Mouse (Mus musculus) liver, embryonic 13.5 days (tissue): ENCODE results near the gene Lrig3. TPM values are rescaled to one million over a fixed set of nuclear protein-coding genes. Genes with fewer than 3 reads are reported as not detected.

Experiments
- ATAC-seq: fragments of 200-750 bp; cut with Nextera tagmentation; 2 replicates; pipeline ENCODE4 v1.8.0; 2017; ENCODE audit warnings: low read depth, mild to moderate bottlenecking, moderate number of reproducible peaks, moderate library complexity
- DNase-seq: peaks from one replicate; pipeline ENCODE4 v3.0.0; 2022
- H3K27ac ChIP-seq: fragments of 300-500 bp; sonication (generic); 2 replicates; pipeline ENCODE4 v1.5.1; 2015; ENCODE audit warnings: moderate library complexity, mild to moderate bottlenecking, inconsistent platforms
- H3K27me3 ChIP-seq: fragments of 300-500 bp; sonication (generic); 2 replicates; pipeline ENCODE4 v1.6.1; 2015; ENCODE audit warnings: mild to moderate bottlenecking, inconsistent platforms
- H3K36me3 ChIP-seq: fragments of 300-500 bp; sonication (generic); 2 replicates; pipeline ENCODE4 v1.6.1; 2015; ENCODE audit warnings: mild to moderate bottlenecking, inconsistent platforms
- H3K4me1 ChIP-seq: fragments of 300-500 bp; sonication (generic); replicated peaks from 2 replicates; pipeline ENCODE4 v1.6.1; 2015; ENCODE audit warnings: inconsistent platforms
- H3K4me2 ChIP-seq: fragments of 300-500 bp; sonication (generic); 2 replicates; pipeline ENCODE4 v1.6.1; 2015; ENCODE audit warnings: inconsistent platforms, mild to moderate bottlenecking, moderate library complexity
- H3K4me3 ChIP-seq: fragments of 300-500 bp; sonication (generic); replicated peaks from 2 replicates; pipeline ENCODE4 v1.5.1; 2015; ENCODE audit warnings: mild to moderate bottlenecking, inconsistent platforms
- H3K9ac ChIP-seq: fragments of 300-500 bp; sonication (generic); 2 replicates; pipeline ENCODE4 v1.6.1; 2015; ENCODE audit warnings: mild to moderate bottlenecking, inconsistent platforms
- H3K9me3 ChIP-seq: fragments of 300-500 bp; sonication (generic); replicated peaks from 2 replicates; pipeline ENCODE4 v1.6.1; 2016; ENCODE audit warnings: inconsistent platforms
- WGBS: fragments of 180-500 bp; shearing (Covaris S2); methylation state at CpG from one replicate; pipeline ENCODE4 v1.1.7; 2015; ENCODE audit not compliant: insufficient replicate concordance; 5-methylcytosine and 5-hydroxymethylcytosine counted together
- polyA plus RNA-seq: library from polyadenylated mRNA; unstranded; fragments of >200 nt; fragmentation: Nextera tagmentation; extraction: Ambion mirVana; gene quantifications from 2 replicates; pipeline ENCODE4 v1.2.1, GENCODE M21; 2015

The Lrig3 gene
- polyA plus RNA-seq, 1 experiment from 2014 or later, result 0.80 TPM

DNA sequence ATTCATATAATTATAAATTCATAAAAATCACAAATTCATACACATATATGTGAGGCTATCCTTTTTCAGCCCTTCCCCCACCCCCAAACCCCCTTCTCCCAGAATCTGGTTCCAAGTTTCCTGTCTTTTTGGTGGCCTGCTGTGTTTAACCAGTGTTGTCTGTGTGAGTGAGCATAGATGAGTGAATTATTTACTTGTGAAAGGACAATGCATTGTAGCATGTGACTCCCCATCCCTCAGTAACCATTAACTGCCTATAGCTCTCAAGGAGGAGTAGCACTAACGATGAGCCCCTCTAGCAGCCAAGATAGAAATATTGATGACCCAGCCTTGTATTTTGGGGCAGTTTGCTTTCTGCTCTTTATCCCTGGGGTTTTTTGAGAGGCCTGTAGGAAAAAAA, 37.9 kb downstream of the Lrig3 start:
- DNase-seq (no peak), ATAC-seq (no peak)
- peaks cover 13% of the 10 kb centered on the region; the same call in 1 of the 2 replicates for H3K36me3 ChIP-seq
- H3K4me3 ChIP-seq, result no peak overlapping the region
- no peaks in the 10 kb centered on the region for H3K9me3 ChIP-seq
- H3K9ac ChIP-seq, result no peak overlapping the region
- H3K4me2 ChIP-seq, result no peak overlapping the region
- H3K27ac ChIP-seq, result no peak overlapping the region
- no peaks in the 10 kb centered on the region for H3K4me1 ChIP-seq
- WGBS, result 59% methylated on average over 1 of the region's 1 CpGs
- H3K27me3 ChIP-seq, result no peaks in the 10 kb centered on the region

GRCm38 (mm10) chr10:126013667-126014066, 47.7 kb downstream of the Lrig3 start:
- Histone ChIP-seq H3K27ac (no peak overlapping the region), H3K27me3 (no peaks in the 10 kb centered on the region), H3K4me3 (no peak overlapping the region), H3K36me3 (peaks cover 13% of the 10 kb centered on the region; the same call in 1 of the 2 replicates), H3K4me1 (no peaks in the 10 kb centered on the region), H3K9me3 (no peaks in the 10 kb centered on the region), H3K4me2 (no peak overlapping the region), H3K9ac (no peak overlapping the region)
- no peak for ATAC-seq
- no peak for DNase-seq
- WGBS, result 51% methylated on average over 11 of the region's 11 CpGs

- H3K4me2 ChIP-seq, result no peak overlapping the region
- no peak overlapping the region for H3K4me3 ChIP-seq
- DNase-seq (no peak), ATAC-seq (no peak)
- no peaks in the 10 kb centered on the region for H3K4me1 ChIP-seq
- H3K27ac ChIP-seq, result no peak overlapping the region
- H3K9me3 ChIP-seq, result no peaks in the 10 kb centered on the region
- no peaks in the 10 kb centered on the region for H3K27me3 ChIP-seq
- H3K36me3 ChIP-seq, result peaks cover 11% of the 10 kb centered on the region; the same call in 1 of the 2 replicates
- 68% methylated on average over 8 of the region's 8 CpGs for WGBS
- H3K9ac ChIP-seq, result no peak overlapping the region
Observed at GRCm38 (mm10) chr10:126014673-126015072, 48.7 kb downstream of the Lrig3 start.

GRCm38 (mm10) chr10:126015644-126016043, 49.7 kb downstream of the Lrig3 start:
- H3K36me3 ChIP-seq, result 0 out of 2 replicates have a peak, but pooled peaks cover 4% of the 10 kb centered on the region
- H3K27ac ChIP-seq, result no peak overlapping the region
- no peaks in the 10 kb centered on the region for H3K4me1 ChIP-seq
- no peak overlapping the region for H3K4me3 ChIP-seq
- WGBS, result 75% methylated on average over 6 of the region's 6 CpGs
- no peak overlapping the region for H3K9ac ChIP-seq
- H3K9me3 ChIP-seq, result no peaks in the 10 kb centered on the region
- ATAC-seq, result no peak
- H3K27me3 ChIP-seq, result no peaks in the 10 kb centered on the region
- DNase-seq, result no peak
- no peak overlapping the region for H3K4me2 ChIP-seq

- H3K4me1 ChIP-seq, result no peaks in the 10 kb centered on the region
- H3K4me2 ChIP-seq, result peak overlapping the region; percentile 17
- no peaks in the 10 kb centered on the region for H3K9me3 ChIP-seq
- no peak overlapping the region for H3K4me3 ChIP-seq
- ATAC-seq, result peak; percentile 34; the same call in 1 of the 2 replicates
- no peaks in the 10 kb centered on the region for H3K36me3 ChIP-seq
- H3K27ac ChIP-seq, result no peak overlapping the region
- DNase-seq, result no peak
- no peak overlapping the region for H3K9ac ChIP-seq
- 62% methylated on average over 15 of the region's 15 CpGs for WGBS
- no peaks in the 10 kb centered on the region for H3K27me3 ChIP-seq
Observed at GRCm38 (mm10) chr10:126019350-126019991, 53.5 kb downstream of the Lrig3 start.

DNA sequence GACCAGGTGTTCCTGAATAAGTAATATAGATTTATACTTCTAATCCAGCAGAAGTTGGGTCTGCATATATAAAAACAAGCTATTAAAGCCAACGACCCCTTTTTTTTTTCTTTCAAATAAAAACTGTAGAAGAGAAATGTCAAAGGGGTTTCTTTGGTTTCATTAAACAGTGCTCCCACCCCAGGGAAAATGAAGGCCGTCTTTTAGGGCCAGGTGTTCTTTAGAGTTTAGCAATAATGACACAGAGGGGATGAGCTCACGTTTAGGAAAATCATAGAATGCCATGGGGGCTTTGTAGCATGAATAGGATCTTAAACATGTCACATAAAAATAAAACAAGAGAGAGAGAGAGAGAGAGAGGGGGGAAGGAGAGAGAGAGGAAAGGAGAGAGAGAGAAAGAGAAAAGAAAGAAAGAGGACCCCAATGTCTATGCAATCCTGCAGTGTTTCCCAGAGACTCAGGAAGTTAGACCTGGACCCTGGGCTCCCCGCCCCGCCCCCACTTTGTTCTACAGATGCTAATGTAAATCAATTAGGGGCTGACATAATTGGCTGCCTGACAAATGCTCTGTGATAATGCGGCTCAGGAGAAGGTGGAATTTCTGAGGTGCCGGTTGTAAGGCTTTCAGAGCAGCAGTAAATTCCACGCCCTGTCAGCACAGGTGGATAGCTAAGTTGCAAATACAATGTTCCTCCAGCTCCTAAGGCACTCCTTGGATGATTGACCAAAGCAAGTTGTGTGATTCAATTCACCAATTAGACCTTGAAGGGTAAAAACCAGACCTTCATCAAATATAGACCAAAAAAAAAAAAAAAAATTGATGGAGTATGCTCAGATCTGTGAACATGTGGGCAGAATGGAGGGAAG, 62.8 kb downstream of the Lrig3 start:
- no peak overlapping the region for H3K9ac ChIP-seq
- no peaks in the 10 kb centered on the region for H3K27me3 ChIP-seq
- no peak overlapping the region for H3K27ac ChIP-seq
- no peak for DNase-seq
- H3K4me2 ChIP-seq, result no peak overlapping the region
- H3K4me3 ChIP-seq, result no peak overlapping the region
- no peaks in the 10 kb centered on the region for H3K36me3 ChIP-seq
- 33% methylated on average over 8 of the region's 8 CpGs for WGBS
- no peak for ATAC-seq
- H3K9me3 ChIP-seq, result no peaks in the 10 kb centered on the region; the same call in 1 of the 2 replicates
- no peaks in the 10 kb centered on the region for H3K4me1 ChIP-seq

DNA sequence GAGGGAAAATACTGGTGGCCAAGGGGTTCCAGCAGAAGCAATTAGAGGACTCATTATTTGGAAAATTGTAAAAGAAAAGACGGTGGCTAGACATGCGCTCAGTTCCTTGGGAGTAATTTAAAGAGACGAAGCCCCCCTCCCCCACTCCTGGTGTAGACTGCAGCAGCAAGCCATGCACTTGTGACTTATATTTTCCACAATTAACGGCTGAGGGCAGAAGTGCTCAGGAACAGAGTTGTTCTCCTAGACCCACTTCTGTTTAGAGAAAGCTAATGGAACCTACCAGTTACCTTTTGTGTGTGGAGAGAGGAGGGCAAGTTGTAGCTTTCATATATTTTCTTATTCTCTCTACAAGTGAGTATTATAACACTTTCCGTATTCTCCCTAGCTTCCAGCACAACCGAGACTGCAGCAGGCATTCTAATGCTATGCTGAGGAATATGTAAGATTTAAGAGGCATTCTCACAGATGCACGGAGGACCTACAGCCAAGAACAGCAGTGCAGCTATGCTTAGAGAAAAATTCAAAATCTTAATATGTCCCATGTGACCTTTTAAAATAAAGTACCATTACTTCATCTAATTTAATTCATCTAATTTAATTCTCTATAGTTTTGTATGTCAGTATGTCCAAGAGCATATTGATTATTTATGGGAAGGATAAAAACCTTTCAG, 63.6 kb downstream of the Lrig3 start:
- no peak for DNase-seq
- H3K9ac ChIP-seq, result no peak overlapping the region
- no peaks in the 10 kb centered on the region; the same call in 1 of the 2 replicates for H3K9me3 ChIP-seq
- H3K4me1 ChIP-seq, result no peaks in the 10 kb centered on the region
- no peaks in the 10 kb centered on the region for H3K27me3 ChIP-seq
- 64% methylated on average over 7 of the region's 7 CpGs for WGBS
- H3K36me3 ChIP-seq, result no peaks in the 10 kb centered on the region
- H3K27ac ChIP-seq, result no peak overlapping the region
- H3K4me3 ChIP-seq, result no peak overlapping the region
- no peak for ATAC-seq
- no peak overlapping the region for H3K4me2 ChIP-seq

- 46% methylated on average over 3 of the region's 3 CpGs for WGBS
- no peak for ATAC-seq
- Histone ChIP-seq H3K36me3 (no peaks in the 10 kb centered on the region), H3K27me3 (no peaks in the 10 kb centered on the region), H3K4me1 (no peaks in the 10 kb centered on the region), H3K4me2 (no peak overlapping the region), H3K9ac (no peak overlapping the region), H3K27ac (no peak overlapping the region), H3K4me3 (no peak overlapping the region), H3K9me3 (no peaks in the 10 kb centered on the region)
- DNase-seq, result no peak
Observed at GRCm38 (mm10) chr10:126056881-126057280, 90.9 kb downstream of the Lrig3 start.

GRCm38 (mm10) chr10:126062812-126063211, 96.8 kb downstream of the Lrig3 start:
- 49% methylated on average over 4 of the region's 4 CpGs for WGBS
- ATAC-seq (no peak), DNase-seq (no peak)
- H3K36me3 ChIP-seq, result no peaks in the 10 kb centered on the region
- H3K9me3 ChIP-seq, result 0 out of 2 replicates have a peak, but pooled peaks cover 8% of the 10 kb centered on the region
- H3K4me3 ChIP-seq, result no peak overlapping the region
- no peak overlapping the region for H3K9ac ChIP-seq
- H3K27me3 ChIP-seq, result no peaks in the 10 kb centered on the region
- H3K4me1 ChIP-seq, result no peaks in the 10 kb centered on the region
- H3K27ac ChIP-seq, result no peak overlapping the region
- no peak overlapping the region for H3K4me2 ChIP-seq
